Mouse (Mus musculus) heart, postnatal 14 days (tissue): ENCODE measurements at regions not wholly inside any gene's neighbourhood (a gene's known extent, or its start where the extent isn't known, plus 50 kb on each side); places are given as distances from the start of the nearest gene placed in this dataset.
"Not testable (repeated sequence)": the region's sequence is repeated elsewhere in the genome, so short reads cannot be mapped to it uniquely, and the experiment has no call there.

ENCODE experiments used
- DNase-seq, 2 experiments: peaks; one replicate each; pipeline ENCODE4 v3.0.0; 2021 to 2022
- intact Hi-C: fragments of 180-260 bp; cut with DNase I; formaldehyde crosslinking; loops from one replicate; pipeline ENCODE4 v1.15.1; 2025

- intact Hi-C loops = no loop called here
- no peak for DNase-seq
Measured at GRCm38 (mm10) chr13:7007091-7007490, 358.5 kb upstream of the Pfkp start.

- intact Hi-C loops, DNase-seq: not testable (repeated sequence)
Measured at GRCm38 (mm10) chr13:6998508-6999278, 350.1 kb upstream of the Pfkp start.

GRCm38 (mm10) chr13:6998094-6998493 lies 349.5 kb upstream of the Pfkp start:
- DNase-seq = no peak
- intact Hi-C loops = no loop called here

GRCm38 (mm10) chr13:6992323-6992994 lies 343.9 kb upstream of the Pfkp start:
- no peak for DNase-seq
- intact Hi-C loops = no loop called here

GRCm38 (mm10) chr13:6991714-6992113 lies 343.1 kb upstream of the Pfkp start:
- intact Hi-C loops = no loop called here
- DNase-seq = no peak

- no peak for DNase-seq
- intact Hi-C loops = no loop called here
Measured at GRCm38 (mm10) chr13:6985012-6985996, 336.7 kb upstream of the Pfkp start.

GRCm38 (mm10) chr13:6955713-6956112 lies 307.1 kb upstream of the Pfkp start:
- no peak for DNase-seq
- intact Hi-C loops = no loop called here

GRCm38 (mm10) chr13:6924136-6924535 lies 275.6 kb upstream of the Pfkp start:
- intact Hi-C loops = no loop called here
- no peak for DNase-seq

- no peak for DNase-seq
- intact Hi-C loops = no loop called here
Measured at GRCm38 (mm10) chr13:6922357-6922721, 273.8 kb upstream of the Pfkp start.

GRCm38 (mm10) chr13:6921691-6922356 lies 273.2 kb upstream of the Pfkp start:
- DNase-seq = no peak
- intact Hi-C loops = no loop called here

- intact Hi-C loops = no loop called here
- no peak for DNase-seq
Measured at GRCm38 (mm10) chr13:6906000-6906399, 257.4 kb upstream of the Pfkp start.

GRCm38 (mm10) chr13:6901682-6902081 lies 253.1 kb upstream of the Pfkp start:
- no peak for DNase-seq
- intact Hi-C loops = no loop called here

GRCm38 (mm10) chr13:6897666-6898065 lies 249.1 kb upstream of the Pfkp start:
- no peak for DNase-seq
- intact Hi-C loops = no loop called here

- DNase-seq = no peak
- intact Hi-C loops = no loop called here
Measured at GRCm38 (mm10) chr13:6891458-6892076, 243.0 kb upstream of the Pfkp start.

GRCm38 (mm10) chr13:6889446-6889845 lies 240.9 kb upstream of the Pfkp start:
- DNase-seq, intact Hi-C loops: not testable (repeated sequence)

- intact Hi-C loops = no loop called here
- DNase-seq = no peak
Measured at GRCm38 (mm10) chr13:6888381-6888780, 239.8 kb upstream of the Pfkp start.

GRCm38 (mm10) chr13:6877018-6877901 lies 228.7 kb upstream of the Pfkp start:
- no peak for DNase-seq
- intact Hi-C loops = no loop called here

- DNase-seq = no peak
- intact Hi-C loops = no loop called here
Measured at GRCm38 (mm10) chr13:6862186-6862585, 213.6 kb upstream of the Pfkp start.

- intact Hi-C loops = no loop called here
- DNase-seq = no peak
Measured at GRCm38 (mm10) chr13:6859551-6859950, 211.0 kb upstream of the Pfkp start.
